Mouse (Mus musculus): ENCODE measurements at regions not wholly inside any gene's neighbourhood (a gene's known extent, or its start where the extent isn't known, plus 50 kb on each side); places are given as distances from the start of the nearest gene placed in this dataset.

GRCm38 (mm10) chr1:142895081-142895480, 745.4 kb upstream of the B3galt2 start:
- no peak overlapping the region for H3K4me2 ChIP-seq (ENCODE audit: low read depth)
- H3K36me3 ChIP-seq (ENCODE audit: control insufficient read depth, insufficient read depth), result no peaks in the 10 kb centered on the region
- no peaks in the 10 kb centered on the region for H3K79me2 ChIP-seq (ENCODE audit: control insufficient read depth, insufficient read depth)
- TF ChIP-seq POLR2A (IDR thresholded peaks at IDR 0.05; ENCODE audit: insufficient read length, low read depth), result no peak
- no peak for TF ChIP-seq TCF3 (IDR thresholded peaks at IDR 0.05; ENCODE audit: insufficient read length, low read depth)
- no peak for TF ChIP-seq REST (IDR thresholded peaks at IDR 0.05; ENCODE audit: insufficient read depth, insufficient read length)
- TF ChIP-seq USF1 (IDR thresholded peaks at IDR 0.05; ENCODE audit: low read depth), result no peak
- TF ChIP-seq MYOG (IDR thresholded peaks at IDR 0.05; ENCODE audit: control insufficient read depth in 1 of 3, insufficient read depth in 1 of 3, insufficient read length in 2 of 3, low read depth in 2 of 3), result no peak
- no peak for TF ChIP-seq SRF (IDR thresholded peaks at IDR 0.05; ENCODE audit: control insufficient read depth, insufficient read length, low read depth)
- TF ChIP-seq E2F4 (IDR thresholded peaks at IDR 0.05; ENCODE audit: insufficient read depth), result no peak
- no peak for TF ChIP-seq MYOD1 (IDR thresholded peaks at IDR 0.05; ENCODE audit: control insufficient read depth in 1 of 3, insufficient read length in 2 of 3, low read depth in 2 of 3)
- TF ChIP-seq CEBPB (IDR thresholded peaks at IDR 0.05; ENCODE audit: insufficient read depth, poor library complexity, severe bottlenecking), result no peak
- TF ChIP-seq TCF12 (IDR thresholded peaks at IDR 0.05; ENCODE audit: insufficient read depth, poor library complexity, severe bottlenecking), result no peak
- no peak for TF ChIP-seq MAX (IDR thresholded peaks at IDR 0.05; ENCODE audit: low read depth)
- no peak for TF ChIP-seq POLR2AphosphoS2 (IDR thresholded peaks at IDR 0.05; ENCODE audit: insufficient read length, low read depth)
- no peaks in the 10 kb centered on the region for H3K27me3 ChIP-seq (ENCODE audit: control insufficient read depth, insufficient read depth, insufficient read length)
- no peak overlapping the region for H3K4me3 ChIP-seq
- no peak overlapping the region for H3ac ChIP-seq (ENCODE audit: control insufficient read depth, insufficient read length)

GRCm38 (mm10) chr1:142909907-142910306, 730.6 kb upstream of the B3galt2 start:
- H3K27me3 ChIP-seq (ENCODE audit: control insufficient read depth, insufficient read depth, insufficient read length), result no peaks in the 10 kb centered on the region
- no peaks in the 10 kb centered on the region for H3K79me2 ChIP-seq (ENCODE audit: control insufficient read depth, insufficient read depth)
- no peaks in the 10 kb centered on the region for H3K36me3 ChIP-seq (ENCODE audit: control insufficient read depth, insufficient read depth)
- H3K4me2 ChIP-seq (ENCODE audit: low read depth), result no peak overlapping the region
- H3K4me3 ChIP-seq, result no peak overlapping the region
- no peak for TF ChIP-seq E2F4 (IDR thresholded peaks at IDR 0.05; ENCODE audit: insufficient read depth)
- no peak for TF ChIP-seq REST (IDR thresholded peaks at IDR 0.05; ENCODE audit: insufficient read depth, insufficient read length)
- no peak for TF ChIP-seq TCF12 (IDR thresholded peaks at IDR 0.05; ENCODE audit: insufficient read depth, poor library complexity, severe bottlenecking)
- no peak for TF ChIP-seq TCF3 (IDR thresholded peaks at IDR 0.05; ENCODE audit: insufficient read length, low read depth)
- no peak for TF ChIP-seq MYOG (IDR thresholded peaks at IDR 0.05; ENCODE audit: control insufficient read depth in 1 of 3, insufficient read depth in 1 of 3, insufficient read length in 2 of 3, low read depth in 2 of 3)
- no peak for TF ChIP-seq MAX (IDR thresholded peaks at IDR 0.05; ENCODE audit: low read depth)
- no peak for TF ChIP-seq CEBPB (IDR thresholded peaks at IDR 0.05; ENCODE audit: insufficient read depth, poor library complexity, severe bottlenecking)
- TF ChIP-seq POLR2A (IDR thresholded peaks at IDR 0.05; ENCODE audit: insufficient read length, low read depth), result no peak
- no peak for TF ChIP-seq MYOD1 (IDR thresholded peaks at IDR 0.05; ENCODE audit: control insufficient read depth in 1 of 3, insufficient read length in 2 of 3, low read depth in 2 of 3)
- no peak for TF ChIP-seq POLR2AphosphoS2 (IDR thresholded peaks at IDR 0.05; ENCODE audit: insufficient read length, low read depth)
- no peak for TF ChIP-seq USF1 (IDR thresholded peaks at IDR 0.05; ENCODE audit: low read depth)
- no peak for TF ChIP-seq SRF (IDR thresholded peaks at IDR 0.05; ENCODE audit: control insufficient read depth, insufficient read length, low read depth)
- H3ac ChIP-seq (ENCODE audit: control insufficient read depth, insufficient read length), result no peak overlapping the region

- H3K4me3 ChIP-seq, result no peak overlapping the region
- no peaks in the 10 kb centered on the region for H3K79me2 ChIP-seq (ENCODE audit: control insufficient read depth, insufficient read depth)
- H3ac ChIP-seq (ENCODE audit: control insufficient read depth, insufficient read length), result no peak overlapping the region
- no peak overlapping the region for H3K4me2 ChIP-seq (ENCODE audit: low read depth)
- H3K27me3 ChIP-seq (ENCODE audit: control insufficient read depth, insufficient read depth, insufficient read length), result no peaks in the 10 kb centered on the region
- no peak for TF ChIP-seq E2F4 (IDR thresholded peaks at IDR 0.05; ENCODE audit: insufficient read depth)
- TF ChIP-seq POLR2A (IDR thresholded peaks at IDR 0.05; ENCODE audit: insufficient read length, low read depth), result no peak
- TF ChIP-seq MYOG (IDR thresholded peaks at IDR 0.05; ENCODE audit: control insufficient read depth in 1 of 3, insufficient read depth in 1 of 3, insufficient read length in 2 of 3, low read depth in 2 of 3), result no peak
- TF ChIP-seq MAX (IDR thresholded peaks at IDR 0.05; ENCODE audit: low read depth), result no peak
- TF ChIP-seq MYOD1 (IDR thresholded peaks at IDR 0.05; ENCODE audit: control insufficient read depth in 1 of 3, insufficient read length in 2 of 3, low read depth in 2 of 3), result no peak
- TF ChIP-seq CEBPB (IDR thresholded peaks at IDR 0.05; ENCODE audit: insufficient read depth, poor library complexity, severe bottlenecking), result no peak
- no peak for TF ChIP-seq REST (IDR thresholded peaks at IDR 0.05; ENCODE audit: insufficient read depth, insufficient read length)
- no peak for TF ChIP-seq POLR2AphosphoS2 (IDR thresholded peaks at IDR 0.05; ENCODE audit: insufficient read length, low read depth)
- TF ChIP-seq USF1 (IDR thresholded peaks at IDR 0.05; ENCODE audit: low read depth), result no peak
- no peak for TF ChIP-seq SRF (IDR thresholded peaks at IDR 0.05; ENCODE audit: control insufficient read depth, insufficient read length, low read depth)
- no peak for TF ChIP-seq TCF12 (IDR thresholded peaks at IDR 0.05; ENCODE audit: insufficient read depth, poor library complexity, severe bottlenecking)
- TF ChIP-seq TCF3 (IDR thresholded peaks at IDR 0.05; ENCODE audit: insufficient read length, low read depth), result no peak
- no peaks in the 10 kb centered on the region for H3K36me3 ChIP-seq (ENCODE audit: control insufficient read depth, insufficient read depth)
Measured at GRCm38 (mm10) chr1:142956686-142957085, 683.8 kb upstream of the B3galt2 start.

- H3K27me3 ChIP-seq (ENCODE audit: control insufficient read depth, insufficient read depth, insufficient read length), result no peaks in the 10 kb centered on the region
- H3K79me2 ChIP-seq (ENCODE audit: control insufficient read depth, insufficient read depth), result no peaks in the 10 kb centered on the region
- no peak overlapping the region for H3K4me2 ChIP-seq (ENCODE audit: low read depth)
- TF ChIP-seq POLR2AphosphoS2 (IDR thresholded peaks at IDR 0.05; ENCODE audit: insufficient read length, low read depth) (no peak), MAX (IDR thresholded peaks at IDR 0.05; ENCODE audit: low read depth) (no peak), TCF3 (IDR thresholded peaks at IDR 0.05; ENCODE audit: insufficient read length, low read depth) (no peak), MYOG (IDR thresholded peaks at IDR 0.05; ENCODE audit: control insufficient read depth in 1 of 3, insufficient read depth in 1 of 3, insufficient read length in 2 of 3, low read depth in 2 of 3) (no peak), E2F4 (IDR thresholded peaks at IDR 0.05; ENCODE audit: insufficient read depth) (no peak), REST (IDR thresholded peaks at IDR 0.05; ENCODE audit: insufficient read depth, insufficient read length) (no peak), MYOD1 (IDR thresholded peaks at IDR 0.05; ENCODE audit: control insufficient read depth in 1 of 3, insufficient read length in 2 of 3, low read depth in 2 of 3) (no peak), SRF (IDR thresholded peaks at IDR 0.05; ENCODE audit: control insufficient read depth, insufficient read length, low read depth) (no peak), TCF12 (IDR thresholded peaks at IDR 0.05; ENCODE audit: insufficient read depth, poor library complexity, severe bottlenecking) (no peak)
- H3K4me3 ChIP-seq, result no peak overlapping the region
- H3K36me3 ChIP-seq (ENCODE audit: control insufficient read depth, insufficient read depth), result no peaks in the 10 kb centered on the region
- H3ac ChIP-seq (ENCODE audit: control insufficient read depth, insufficient read length), result no peak overlapping the region
Measured at GRCm38 (mm10) chr1:142971475-142971874, 669.0 kb upstream of the B3galt2 start.

Measured in myocyte (in vitro differentiated cells).